Mouse (Mus musculus) embryonic facial prominence, embryonic 13.5 days (tissue): ENCODE measurements around the gene Nrde2. TPM values are rescaled to one million over a fixed set of nuclear protein-coding genes. Genes with fewer than 3 reads are reported as not detected.
A peak's percentile ranks its signal among the peaks of the same experiment; 100 is the strongest.
"Not testable (repeated sequence)": the region's sequence is repeated elsewhere in the genome, so short reads cannot be mapped to it uniquely, and the experiment has no call there.

Source experiments
- ATAC-seq: fragments of 200-750 bp; cut with Nextera tagmentation; 2 replicates; pipeline ENCODE4 v1.8.0; 2017; ENCODE audit warnings: low read depth; ENCODE audit not compliant: insufficient number of reproducible peaks, insufficient read depth, low FRiP score, low TSS enrichment
- H3K27ac ChIP-seq: fragments of 300-500 bp; sonication (generic); 2 replicates; pipeline ENCODE4 v1.5.1; 2015; ENCODE audit warnings: moderate library complexity, mild to moderate bottlenecking, inconsistent platforms
- H3K27me3 ChIP-seq: fragments of 300-500 bp; sonication (generic); 2 replicates; pipeline ENCODE4 v1.6.1; 2015; ENCODE audit warnings: mild to moderate bottlenecking, inconsistent platforms
- H3K36me3 ChIP-seq: fragments of 300-500 bp; sonication (generic); 2 replicates; pipeline ENCODE4 v1.6.1; 2015; ENCODE audit warnings: mild to moderate bottlenecking, inconsistent platforms
- H3K4me1 ChIP-seq: fragments of 300-500 bp; sonication (generic); 2 replicates; pipeline ENCODE4 v1.6.1; 2015; ENCODE audit warnings: inconsistent platforms
- H3K4me2 ChIP-seq: fragments of 300-500 bp; sonication (generic); 2 replicates; pipeline ENCODE4 v1.6.1; 2015; ENCODE audit warnings: moderate library complexity, mild to moderate bottlenecking, inconsistent platforms
- H3K4me3 ChIP-seq: fragments of 300-500 bp; sonication (generic); 2 replicates; pipeline ENCODE4 v1.5.1; 2015; ENCODE audit warnings: mild to moderate bottlenecking, inconsistent platforms
- H3K9ac ChIP-seq: fragments of 300-500 bp; sonication (generic); 2 replicates; pipeline ENCODE4 v1.6.1; 2015; ENCODE audit warnings: mild to moderate bottlenecking, inconsistent platforms
- H3K9me3 ChIP-seq: fragments of 300-500 bp; sonication (generic); 2 replicates; pipeline ENCODE4 v1.6.1; 2016; ENCODE audit warnings: inconsistent platforms
- WGBS: fragments of 180-500 bp; shearing (Covaris S2); methylation state at CpG from one replicate; pipeline ENCODE4 v1.1.7; 2015; ENCODE audit warnings: mixed read lengths; 5-methylcytosine and 5-hydroxymethylcytosine counted together
- polyA plus RNA-seq: library from polyadenylated mRNA; unstranded; fragments of >200 nt; fragmentation: Nextera tagmentation; extraction: Ambion mirVana; gene quantifications from 2 replicates; pipeline ENCODE4 v1.2.1, GENCODE M21; 2015

Gene Nrde2
- polyA plus RNA-seq, 1 experiment from 2014 or later = 14.9 TPM

- Histone ChIP-seq H3K27ac (no peak overlapping the region), H3K4me2 (no peak overlapping the region), H3K9me3 (no peaks in the 10 kb centered on the region), H3K9ac (no peak overlapping the region), H3K4me3 (no peak overlapping the region), H3K27me3 (no peaks in the 10 kb centered on the region), H3K4me1 (peaks cover 5% of the 10 kb centered on the region; the same call in 1 of the 2 replicates), H3K36me3 (no peaks in the 10 kb centered on the region)
- no peak for ATAC-seq
- 91% methylated on average over 1 of the region's 1 CpGs for WGBS
Measured at GRCm38 (mm10) chr12:100194181-100194580, 34.7 kb upstream of the Nrde2 start.

GRCm38 (mm10) chr12:100190802-100191201 lies 31.3 kb upstream of the Nrde2 start:
- Histone ChIP-seq H3K36me3 (no peaks in the 10 kb centered on the region), H3K4me1 (peaks cover 13% of the 10 kb centered on the region), H3K4me2 (no peak overlapping the region), H3K9ac (no peak overlapping the region), H3K4me3 (no peak overlapping the region), H3K27ac (no peak overlapping the region), H3K9me3 (no peaks in the 10 kb centered on the region), H3K27me3 (no peaks in the 10 kb centered on the region)
- 84% methylated on average over 6 of the region's 6 CpGs for WGBS
- no peak for ATAC-seq

- Histone ChIP-seq H3K27ac (peak overlapping the region; percentile 99), H3K4me3 (peak overlapping the region; percentile 69), H3K27me3 (no peaks in the 10 kb centered on the region), H3K4me1 (peaks cover 14% of the 10 kb centered on the region), H3K4me2 (peak overlapping the region; percentile 87), H3K9me3 (no peaks in the 10 kb centered on the region), H3K9ac (peak overlapping the region; percentile 79), H3K36me3 (no peaks in the 10 kb centered on the region)
- 2% methylated on average over 29 of the region's 29 CpGs for WGBS
- ATAC-seq = no peak
Measured at GRCm38 (mm10) chr12:100187756-100188430, 28.4 kb upstream of the Nrde2 start.

- Histone ChIP-seq H3K27ac (peak overlapping the region; percentile 99), H3K36me3 (no peaks in the 10 kb centered on the region), H3K9ac (peak overlapping the region; percentile 86), H3K9me3 (no peaks in the 10 kb centered on the region), H3K27me3 (no peaks in the 10 kb centered on the region), H3K4me3 (peak overlapping the region; percentile 69), H3K4me2 (peak overlapping the region; percentile 87), H3K4me1 (peaks cover 14% of the 10 kb centered on the region)
- under 1% methylated on average over 52 of the region's 52 CpGs for WGBS
- peak; percentile 99 for ATAC-seq
Measured at GRCm38 (mm10) chr12:100187013-100187755, 27.7 kb upstream of the Nrde2 start.

- peak overlapping the region; percentile 87 for H3K4me2 ChIP-seq
- no peaks in the 10 kb centered on the region for H3K27me3 ChIP-seq
- no peaks in the 10 kb centered on the region for H3K36me3 ChIP-seq
- H3K9me3 ChIP-seq = no peaks in the 10 kb centered on the region
- WGBS = 9% methylated on average over 6 of the region's 6 CpGs
- H3K9ac ChIP-seq = peak overlapping the region; percentile 86
- H3K4me1 ChIP-seq = peaks cover 14% of the 10 kb centered on the region
- no peak for ATAC-seq
- H3K4me3 ChIP-seq = peak overlapping the region; percentile 69
- peak overlapping the region; percentile 99 for H3K27ac ChIP-seq
Measured at GRCm38 (mm10) chr12:100186376-100186775, 26.9 kb upstream of the Nrde2 start.

GRCm38 (mm10) chr12:100185897-100186296 lies 26.4 kb upstream of the Nrde2 start:
- Histone ChIP-seq H3K27ac (no peak overlapping the region), H3K4me2 (peak overlapping the region; percentile 87; the same call in 1 of the 2 replicates), H3K4me1 (peaks cover 17% of the 10 kb centered on the region), H3K9ac (no peak overlapping the region), H3K4me3 (no peak overlapping the region), H3K36me3 (no peaks in the 10 kb centered on the region), H3K9me3 (no peaks in the 10 kb centered on the region), H3K27me3 (no peaks in the 10 kb centered on the region)
- WGBS = 77% methylated on average over 7 of the region's 7 CpGs
- ATAC-seq = no peak

GRCm38 (mm10) chr12:100184976-100185375 lies 25.5 kb upstream of the Nrde2 start:
- not testable (repeated sequence) for H3K27ac ChIP-seq, H3K27me3 ChIP-seq, H3K4me2 ChIP-seq, H3K36me3 ChIP-seq, H3K4me3 ChIP-seq, ATAC-seq, H3K9me3 ChIP-seq, H3K9ac ChIP-seq
- H3K4me1 ChIP-seq = peaks cover 17% of the 10 kb centered on the region
- WGBS = 80% methylated on average over 2 of the region's 2 CpGs

- Histone ChIP-seq H3K9me3 (no peaks in the 10 kb centered on the region), H3K4me3 (no peak overlapping the region), H3K9ac (no peak overlapping the region), H3K4me2 (no peak overlapping the region), H3K4me1 (peaks cover 17% of the 10 kb centered on the region), H3K27me3 (no peaks in the 10 kb centered on the region), H3K36me3 (no peaks in the 10 kb centered on the region), H3K27ac (no peak overlapping the region)
- ATAC-seq = no peak
- WGBS = 73% methylated on average over 5 of the region's 5 CpGs
Measured at GRCm38 (mm10) chr12:100183970-100184369, 24.5 kb upstream of the Nrde2 start.

GRCm38 (mm10) chr12:100182676-100183075 lies 23.2 kb upstream of the Nrde2 start:
- no peak for ATAC-seq
- no peaks in the 10 kb centered on the region for H3K9me3 ChIP-seq
- no peaks in the 10 kb centered on the region for H3K36me3 ChIP-seq
- H3K4me1 ChIP-seq = peaks cover 18% of the 10 kb centered on the region
- WGBS = 86% methylated on average over 2 of the region's 2 CpGs
- no peak overlapping the region for H3K9ac ChIP-seq
- no peaks in the 10 kb centered on the region for H3K27me3 ChIP-seq
- H3K4me2 ChIP-seq = no peak overlapping the region
- no peak overlapping the region for H3K27ac ChIP-seq
- no peak overlapping the region for H3K4me3 ChIP-seq

GRCm38 (mm10) chr12:100180802-100181201 lies 21.3 kb upstream of the Nrde2 start:
- ATAC-seq = no peak
- H3K27me3 ChIP-seq = no peaks in the 10 kb centered on the region
- H3K36me3 ChIP-seq = no peaks in the 10 kb centered on the region
- no peaks in the 10 kb centered on the region for H3K9me3 ChIP-seq
- H3K4me2 ChIP-seq = no peak overlapping the region
- peaks cover 18% of the 10 kb centered on the region for H3K4me1 ChIP-seq
- 86% methylated on average over 13 of the region's 13 CpGs for WGBS
- H3K27ac ChIP-seq = no peak overlapping the region
- H3K4me3 ChIP-seq = no peak overlapping the region
- no peak overlapping the region for H3K9ac ChIP-seq

- Histone ChIP-seq H3K4me2 (no peak overlapping the region), H3K4me1 (peaks cover 18% of the 10 kb centered on the region), H3K9ac (no peak overlapping the region), H3K36me3 (no peaks in the 10 kb centered on the region), H3K4me3 (no peak overlapping the region), H3K27ac (no peak overlapping the region), H3K27me3 (no peaks in the 10 kb centered on the region), H3K9me3 (no peaks in the 10 kb centered on the region)
- no peak for ATAC-seq
- WGBS = 38% methylated on average over 6 of the region's 6 CpGs
Measured at GRCm38 (mm10) chr12:100178898-100179440, 19.5 kb upstream of the Nrde2 start.
